Mouse (Mus musculus): ENCODE data around the gene Olfr355.

- TF ChIP-seq POLR2AphosphoS2 (IDR thresholded peaks at IDR 0.05; ENCODE audit: insufficient read length, low read depth) (no peak), TCF3 (IDR thresholded peaks at IDR 0.05; ENCODE audit: insufficient read length, low read depth) (no peak), POLR2A (IDR thresholded peaks at IDR 0.05; ENCODE audit: insufficient read length, low read depth) (no peak), MAX (IDR thresholded peaks at IDR 0.05; ENCODE audit: low read depth) (no peak)
These were observed 8.1 kb upstream of the Olfr355 start, which contains the start of gene Olfr356 for GRCm38 (mm10) chr2:36936821-36937220.

Data from myocyte (in vitro differentiated cells).